Mouse (Mus musculus): ENCODE results near the gene Slco1a4. TPM values are rescaled to one million over a fixed set of nuclear protein-coding genes. Genes with fewer than 3 reads are reported as not detected.

The Slco1a4 gene
- not detected for total RNA-seq (2023)

DNA sequence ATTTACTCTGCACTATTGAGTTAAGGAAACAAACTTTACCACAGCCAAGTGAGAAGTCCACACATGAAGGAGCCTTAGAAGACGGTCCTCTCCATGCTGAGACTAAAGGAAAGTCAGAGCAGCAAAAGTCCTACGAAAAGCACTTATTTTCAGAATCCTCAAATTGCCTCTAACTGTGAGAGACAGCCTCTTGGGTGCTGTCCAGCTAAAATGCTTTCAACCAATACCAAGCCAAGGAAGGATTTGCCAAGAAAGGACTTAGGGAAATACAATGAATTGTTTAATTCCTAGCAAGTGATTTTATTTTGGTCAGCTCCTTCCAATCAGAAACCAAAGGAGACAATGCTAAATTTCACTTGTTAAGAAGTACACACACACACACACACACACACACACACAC lies at the start of gene Slco1a4:
TSS of gene Slco1a4 (minus strand) at position 115 of the 400 bp plus-strand sequence.

DNA sequence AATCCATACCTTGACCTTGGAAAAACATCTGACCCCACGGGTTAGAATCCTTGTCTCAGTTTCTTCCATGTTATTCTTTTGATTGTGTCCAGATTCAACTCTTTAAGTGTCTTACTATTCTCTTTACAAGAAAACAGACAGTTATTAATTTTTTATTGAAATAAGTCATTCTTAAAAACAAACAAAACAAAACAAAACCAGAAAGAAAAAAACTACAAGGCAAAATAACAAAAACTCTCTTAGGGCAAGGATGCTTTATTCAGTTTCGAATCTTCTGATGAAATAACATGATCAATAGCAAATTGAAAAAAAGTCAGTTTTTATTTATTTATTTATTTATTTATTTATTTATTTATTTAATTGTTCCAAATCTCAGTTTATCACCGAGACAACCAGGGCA lies 82.3 kb downstream of the Slco1a4 start, which contains the start of gene Gm5724:
TSS of gene Gm5724 (minus strand) at position 101 of the 400 bp plus-strand sequence.

Other genes with a start within 250 kb of the Slco1a4 start
- gene Slco1b2, start 226.7 kb downstream of the Slco1a4 start, total RNA-seq (2023): not detected
- not detected for gene Gm5724, start 82.4 kb downstream of the Slco1a4 start, total RNA-seq (2023)
- gene Slco1a1, start 90.8 kb upstream of the Slco1a4 start, total RNA-seq (2023): not detected
- gene Gm6614, start 155.2 kb upstream of the Slco1a4 start, total RNA-seq (2023): not detected

Measured in neutrophil, adult 83 days (primary cell).